Mouse (Mus musculus): ENCODE measurements around the gene Runx2. TPM values are rescaled to one million over a fixed set of nuclear protein-coding genes. Genes with fewer than 3 reads are reported as not detected.

The Runx2 gene
- polyA plus RNA-seq, 1 experiment = 7.9 TPM

DNA sequence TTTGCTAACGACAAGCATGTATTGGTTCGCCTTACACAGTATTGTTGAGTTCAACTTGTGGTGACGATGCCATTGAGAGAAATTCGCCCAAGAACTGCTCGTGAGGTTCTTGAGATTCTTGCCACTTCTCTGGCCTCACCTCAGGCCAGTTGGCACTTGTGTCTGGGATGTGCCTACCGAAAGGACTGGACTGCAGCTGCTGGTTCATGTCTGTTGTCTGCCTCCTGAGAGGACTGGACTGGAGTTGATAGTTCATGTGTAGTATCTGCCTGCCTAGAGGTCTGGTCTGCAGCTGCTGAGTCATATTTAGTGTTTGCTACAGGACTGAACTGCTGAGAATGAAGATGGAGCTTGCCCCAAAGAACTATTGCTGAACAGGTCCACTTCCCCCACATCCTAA lies 296.4 kb downstream of the Runx2 start:
- H3K4me1 ChIP-seq (ENCODE audit: control insufficient read depth, insufficient read depth, low read length) = no peaks in the 10 kb centered on the region
- H3K27ac ChIP-seq (ENCODE audit: insufficient read depth, low read depth, low read length) = no peak overlapping the region
- TF ChIP-seq CTCF (IDR thresholded peaks at IDR 0.05; ENCODE audit: low read depth, low read length) (no peak), POLR2A (IDR thresholded peaks at IDR 0.05; ENCODE audit: borderline replicate concordance, low read depth, low read length) (no peak)
- no peak overlapping the region for H3K4me3 ChIP-seq (ENCODE audit: insufficient read depth, low read length)

DNA sequence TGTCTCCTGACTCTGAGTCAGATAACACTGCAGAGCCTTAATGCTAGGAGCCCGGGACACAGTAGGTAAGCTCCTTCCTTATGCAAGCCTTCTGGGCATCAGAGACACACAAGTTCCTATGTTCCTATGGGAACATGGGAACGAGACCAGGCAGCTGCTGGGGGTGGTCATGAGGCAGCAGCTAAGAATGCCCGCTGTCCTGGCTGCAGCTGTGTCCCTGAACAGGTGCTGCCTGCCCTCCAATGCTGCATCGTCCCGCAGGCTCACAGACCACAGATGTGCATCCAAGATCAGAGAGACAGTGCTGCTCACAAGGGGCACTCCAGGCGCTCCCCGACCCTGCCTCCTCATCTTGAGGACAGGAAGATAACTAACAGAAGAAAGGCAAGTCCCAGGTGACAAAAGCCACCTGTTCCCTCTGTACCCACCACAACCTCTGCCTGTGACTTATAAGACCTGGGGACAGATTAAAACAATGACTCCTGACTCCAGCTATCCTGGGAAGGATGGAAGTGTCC lies 306.3 kb downstream of the Runx2 start:
- H3K4me1 ChIP-seq (ENCODE audit: control insufficient read depth, insufficient read depth, low read length) = no peaks in the 10 kb centered on the region
- TF ChIP-seq CTCF (IDR thresholded peaks at IDR 0.05; ENCODE audit: low read depth, low read length) (no peak), POLR2A (IDR thresholded peaks at IDR 0.05; ENCODE audit: borderline replicate concordance, low read depth, low read length) (no peak)
- no peak overlapping the region for H3K4me3 ChIP-seq (ENCODE audit: insufficient read depth, low read length)
- no peak overlapping the region for H3K27ac ChIP-seq (ENCODE audit: insufficient read depth, low read depth, low read length)

GRCm38 (mm10) chr17:44507741-44508140 lies 306.9 kb downstream of the Runx2 start:
- Histone ChIP-seq H3K27ac (ENCODE audit: insufficient read depth, low read depth, low read length) (no peak overlapping the region), H3K4me1 (ENCODE audit: control insufficient read depth, insufficient read depth, low read length) (no peaks in the 10 kb centered on the region)
- TF ChIP-seq CTCF (IDR thresholded peaks at IDR 0.05; ENCODE audit: low read depth, low read length) = no peak
- no peak for TF ChIP-seq POLR2A (IDR thresholded peaks at IDR 0.05; ENCODE audit: borderline replicate concordance, low read depth, low read length)

DNA sequence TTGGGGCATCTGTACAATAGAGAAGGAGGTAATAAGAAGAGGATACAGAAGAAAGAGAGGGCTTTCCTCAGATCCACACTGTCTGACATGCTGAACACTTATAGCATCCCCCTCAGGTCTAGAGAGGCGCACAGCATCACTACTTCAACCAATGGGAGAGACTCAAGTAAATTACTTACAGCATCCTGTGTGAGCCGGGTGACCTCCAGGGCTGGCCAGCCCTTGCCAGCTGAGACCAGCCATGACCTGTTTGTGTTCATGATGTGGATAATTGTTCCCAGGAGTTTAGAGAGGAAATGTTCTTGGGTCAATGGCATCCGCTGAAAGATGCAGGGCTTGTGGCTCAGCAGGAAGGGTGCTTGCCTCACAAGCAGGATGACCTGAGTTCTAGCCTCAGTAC lies 308.1 kb downstream of the Runx2 start:
- TF ChIP-seq POLR2A (IDR thresholded peaks at IDR 0.05; ENCODE audit: borderline replicate concordance, low read depth, low read length) (no peak), CTCF (IDR thresholded peaks at IDR 0.05; ENCODE audit: low read depth, low read length) (no peak)
- Histone ChIP-seq H3K4me3 (ENCODE audit: insufficient read depth, low read length) (no peak overlapping the region), H3K4me1 (ENCODE audit: control insufficient read depth, insufficient read depth, low read length) (no peaks in the 10 kb centered on the region), H3K27ac (ENCODE audit: insufficient read depth, low read depth, low read length) (no peak overlapping the region)

More at GRCm38 (mm10) chr17:44507741-44508140, 306.9 kb downstream of the Runx2 start:
- no peak overlapping the region for H3K4me3 ChIP-seq (ENCODE audit: insufficient read depth, low read length)

DNA sequence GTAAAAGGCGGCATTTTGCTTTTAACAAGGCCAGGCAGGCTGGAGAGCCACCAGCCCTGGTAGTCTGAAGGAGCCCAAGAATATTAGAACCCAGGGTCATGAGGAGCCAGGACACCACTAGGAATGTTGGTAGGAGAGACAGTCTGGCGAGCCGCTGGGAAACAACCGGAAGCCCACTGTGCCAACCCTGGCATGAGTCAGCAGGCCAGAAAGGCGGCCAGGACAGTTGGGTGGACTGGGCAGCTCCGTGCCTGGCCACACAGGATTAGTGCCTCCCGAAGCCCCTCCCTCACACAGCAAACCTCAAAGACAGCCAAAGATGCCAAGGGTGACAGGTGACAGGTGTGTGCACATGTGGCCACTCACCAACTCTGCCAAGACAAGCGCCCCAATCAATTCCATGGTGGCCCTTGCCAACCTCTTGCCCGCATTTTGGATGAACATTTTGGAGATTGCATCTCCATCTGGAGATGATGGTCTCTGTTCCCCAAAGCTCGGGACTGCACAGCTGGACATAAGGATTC lies 309.7 kb downstream of the Runx2 start:
- Histone ChIP-seq H3K4me3 (ENCODE audit: insufficient read depth, low read length) (no peak overlapping the region), H3K27ac (ENCODE audit: insufficient read depth, low read depth, low read length) (no peak overlapping the region), H3K4me1 (ENCODE audit: control insufficient read depth, insufficient read depth, low read length) (no peaks in the 10 kb centered on the region)
- TF ChIP-seq POLR2A (IDR thresholded peaks at IDR 0.05; ENCODE audit: borderline replicate concordance, low read depth, low read length) (no peak), CTCF (IDR thresholded peaks at IDR 0.05; ENCODE audit: low read depth, low read length) (no peak)

GRCm38 (mm10) chr17:44502176-44502575 lies 312.4 kb downstream of the Runx2 start:
- Histone ChIP-seq H3K4me1 (ENCODE audit: control insufficient read depth, insufficient read depth, low read length) (no peaks in the 10 kb centered on the region), H3K4me3 (ENCODE audit: insufficient read depth, low read length) (no peak overlapping the region), H3K27ac (ENCODE audit: insufficient read depth, low read depth, low read length) (no peak overlapping the region)
- TF ChIP-seq POLR2A (IDR thresholded peaks at IDR 0.05; ENCODE audit: borderline replicate concordance, low read depth, low read length) (no peak), CTCF (IDR thresholded peaks at IDR 0.05; ENCODE audit: low read depth, low read length) (no peak)

DNA sequence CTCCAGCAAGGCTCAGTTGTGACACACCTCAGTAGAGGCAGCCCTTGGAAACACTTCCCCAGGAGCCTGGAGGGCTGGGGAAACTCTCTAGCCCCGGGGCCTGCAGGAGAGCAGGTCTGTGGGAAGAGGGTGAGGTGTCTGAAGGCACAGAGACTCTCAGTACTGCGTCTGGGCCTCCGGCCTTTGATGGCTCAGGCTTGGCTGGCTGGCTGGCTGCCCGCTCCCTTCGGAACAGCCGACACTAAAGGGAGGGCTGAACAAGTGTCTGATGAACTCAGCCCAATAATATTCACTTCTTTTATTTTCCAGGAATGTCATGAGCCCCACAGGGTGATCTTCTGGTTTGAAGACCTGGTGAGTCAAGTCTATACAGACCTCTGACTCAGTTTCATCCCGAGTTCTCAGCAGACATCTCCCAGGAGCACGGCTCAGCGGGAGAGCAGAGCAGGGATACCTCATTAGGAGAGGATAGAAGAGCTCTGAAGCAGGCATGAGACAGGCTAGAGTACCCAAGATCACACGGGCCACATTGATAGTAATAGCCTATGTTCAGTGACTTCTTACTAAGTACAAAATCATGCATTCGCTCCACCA lies 314.2 kb downstream of the Runx2 start:
- Histone ChIP-seq H3K27ac (ENCODE audit: insufficient read depth, low read depth, low read length) (no peak overlapping the region), H3K4me3 (ENCODE audit: insufficient read depth, low read length) (no peak overlapping the region)
- no peak for TF ChIP-seq CTCF (IDR thresholded peaks at IDR 0.05; ENCODE audit: low read depth, low read length)
- no peak for TF ChIP-seq POLR2A (IDR thresholded peaks at IDR 0.05; ENCODE audit: borderline replicate concordance, low read depth, low read length)

DNA sequence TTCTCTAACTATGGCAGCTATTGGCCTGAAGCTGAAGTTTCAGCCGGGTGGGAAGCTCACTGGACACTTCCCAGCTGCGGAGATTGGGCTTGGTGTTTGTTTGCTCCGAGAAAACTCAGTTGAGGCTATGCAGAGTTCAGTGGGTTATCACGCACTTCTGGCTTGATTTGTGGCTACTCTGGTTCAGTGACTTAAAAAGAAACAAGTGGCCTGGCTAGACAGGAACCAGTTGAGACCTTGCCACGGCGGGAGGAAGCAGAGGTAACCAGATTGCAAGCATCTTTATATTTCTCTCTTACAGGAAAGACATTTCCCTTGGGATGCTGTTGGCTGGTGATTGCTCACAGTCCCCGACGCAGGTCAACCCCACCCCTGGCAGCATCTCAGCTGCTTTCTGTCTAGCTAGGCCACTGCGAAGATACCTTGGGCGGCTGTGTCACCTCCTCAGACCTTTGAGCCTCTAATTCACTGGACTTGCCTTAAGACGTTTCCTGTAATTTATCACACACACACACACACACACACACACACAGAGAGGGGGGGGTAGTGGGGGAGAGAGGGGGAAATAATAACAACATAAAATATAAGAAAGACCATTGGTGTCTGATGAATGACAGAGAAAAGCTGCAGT lies 324.3 kb downstream of the Runx2 start:
- Histone ChIP-seq H3K27ac (ENCODE audit: insufficient read depth, low read depth, low read length) (no peak overlapping the region), H3K4me3 (ENCODE audit: insufficient read depth, low read length) (no peak overlapping the region), H3K4me1 (ENCODE audit: control insufficient read depth, insufficient read depth, low read length) (no peaks in the 10 kb centered on the region)
- no peak for TF ChIP-seq POLR2A (IDR thresholded peaks at IDR 0.05; ENCODE audit: borderline replicate concordance, low read depth, low read length)
- TF ChIP-seq CTCF (IDR thresholded peaks at IDR 0.05; ENCODE audit: low read depth, low read length) = no peak

More for the DNA sequence above, 314.2 kb downstream of the Runx2 start:
- H3K4me1 ChIP-seq (ENCODE audit: control insufficient read depth, insufficient read depth, low read length) = no peaks in the 10 kb centered on the region

DNA sequence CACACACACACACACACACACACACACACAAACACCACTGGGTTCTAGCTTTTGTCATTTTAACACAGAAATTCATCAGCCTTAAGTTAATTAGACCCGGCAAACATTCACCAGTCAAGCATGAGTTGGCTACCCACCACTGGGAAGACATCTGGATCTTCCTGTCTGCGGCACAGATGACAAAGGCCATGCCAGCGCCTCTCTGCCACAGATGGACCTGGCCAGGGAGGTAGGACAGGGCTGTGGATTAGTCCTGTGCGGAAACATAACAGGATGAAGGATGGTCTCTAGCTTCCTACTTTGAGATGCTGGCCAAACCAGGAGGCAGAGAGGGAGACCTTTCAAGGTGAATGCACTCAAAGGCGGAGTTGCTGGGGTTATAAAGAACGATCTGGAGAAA lies 325.3 kb downstream of the Runx2 start:
- no peaks in the 10 kb centered on the region for H3K4me1 ChIP-seq (ENCODE audit: control insufficient read depth, insufficient read depth, low read length)
- TF ChIP-seq CTCF (IDR thresholded peaks at IDR 0.05; ENCODE audit: low read depth, low read length) (no peak), POLR2A (IDR thresholded peaks at IDR 0.05; ENCODE audit: borderline replicate concordance, low read depth, low read length) (no peak)

More for the DNA sequence above, 325.3 kb downstream of the Runx2 start:
- H3K27ac ChIP-seq (ENCODE audit: insufficient read depth, low read depth, low read length) = no peak overlapping the region
- no peak overlapping the region for H3K4me3 ChIP-seq (ENCODE audit: insufficient read depth, low read length)

Data from bone marrow macrophage, adult 2 months (primary cell).